Mouse (Mus musculus): ENCODE measurements at regions not wholly inside any gene's neighbourhood (a gene's known extent, or its start where the extent isn't known, plus 50 kb on each side); places are given as distances from the start of the nearest gene placed in this dataset.

GRCm38 (mm10) chr9:27556315-27557225, 160.0 kb downstream of the Spata19 start:
- DNase-seq: no peak
- intact Hi-C loops (cut with DNase I): no loop called here

GRCm38 (mm10) chr9:27557886-27558285, 161.3 kb downstream of the Spata19 start:
- intact Hi-C loops (cut with DNase I): no loop called here
- no peak for DNase-seq

- intact Hi-C loops (cut with DNase I): no loop called here
- no peak for DNase-seq
Measured at GRCm38 (mm10) chr9:27558286-27558685, 161.7 kb downstream of the Spata19 start.

GRCm38 (mm10) chr9:27568372-27569053, 171.9 kb downstream of the Spata19 start:
- DNase-seq: no peak
- intact Hi-C loops (cut with DNase I): no loop called here

- no peak for DNase-seq
Measured at GRCm38 (mm10) chr9:27569054-27569387, 172.4 kb downstream of the Spata19 start.

GRCm38 (mm10) chr9:27617096-27617839, 173.3 kb upstream of the Opcml start:
- DNase-seq: no peak
- intact Hi-C loops (cut with DNase I): no loop called here

More at GRCm38 (mm10) chr9:27569054-27569387, 172.4 kb downstream of the Spata19 start:
- intact Hi-C loops (cut with DNase I): no loop called here

- no peak for DNase-seq
- intact Hi-C loops (cut with DNase I): no loop called here
Measured at GRCm38 (mm10) chr9:27634901-27635300, 155.7 kb upstream of the Opcml start.

GRCm38 (mm10) chr9:27640611-27641010, 150.0 kb upstream of the Opcml start:
- intact Hi-C loops (cut with DNase I): no loop called here
- DNase-seq: no peak

- intact Hi-C loops (cut with DNase I): no loop called here
- DNase-seq: no peak
Measured at GRCm38 (mm10) chr9:27643312-27643711, 147.3 kb upstream of the Opcml start.

GRCm38 (mm10) chr9:27643916-27644315, 146.7 kb upstream of the Opcml start:
- peak in 1 of 2 experiments; percentile 2 for DNase-seq
- intact Hi-C loops (cut with DNase I): no loop called here

GRCm38 (mm10) chr9:27645435-27645834, 145.1 kb upstream of the Opcml start:
- DNase-seq: no peak
- intact Hi-C loops (cut with DNase I): no loop called here

GRCm38 (mm10) chr9:27646100-27646499, 144.5 kb upstream of the Opcml start:
- DNase-seq: no peak
- intact Hi-C loops (cut with DNase I): no loop called here

- DNase-seq: no peak
- intact Hi-C loops (cut with DNase I): no loop called here
Measured at GRCm38 (mm10) chr9:27646956-27647355, 143.6 kb upstream of the Opcml start.

- intact Hi-C loops (cut with DNase I): no loop called here
- no peak for DNase-seq
Measured at GRCm38 (mm10) chr9:27658001-27658400, 132.6 kb upstream of the Opcml start.

- no peak for DNase-seq
- intact Hi-C loops (cut with DNase I): no loop called here
Measured at GRCm38 (mm10) chr9:27661431-27662300, 128.9 kb upstream of the Opcml start.

GRCm38 (mm10) chr9:27663230-27663629, 127.3 kb upstream of the Opcml start:
- no peak for DNase-seq
- intact Hi-C loops (cut with DNase I): no loop called here

- intact Hi-C loops (cut with DNase I): no loop called here
- no peak for DNase-seq
Measured at GRCm38 (mm10) chr9:27665659-27666058, 124.9 kb upstream of the Opcml start.

GRCm38 (mm10) chr9:27670032-27670740, 120.4 kb upstream of the Opcml start:
- DNase-seq: no peak
- intact Hi-C loops (cut with DNase I): no loop called here

GRCm38 (mm10) chr9:27685325-27685724, 105.2 kb upstream of the Opcml start:
- intact Hi-C loops (cut with DNase I): no loop called here
- no peak for DNase-seq

GRCm38 (mm10) chr9:27691616-27692015, 99.0 kb upstream of the Opcml start:
- DNase-seq: no peak
- intact Hi-C loops (cut with DNase I): no loop called here
